ENCODE assay signal across 10 mouse cellular contexts in genomic region chr9:115977598-115978240, GRCm38 (mm10).
DNase-seq lines count a peak whose midpoint lies in the region; ATAC-seq and TF ChIP-seq lines count a peak whose summit lies in the region.
"Had no signal": no experiment of that assay in that cellular context is flagged by ENCODE, and none has a peak within 500 bp of the region (broad histone marks: within the 10 kb centered on the region; RNA-seq: fewer than 3 reads in every experiment).

No protein-coding gene starts in this region.

- no peaks in the 10 kb centered on the region for H3K27me3 ChIP-seq in embryonic facial prominence, embryonic 14.5 days (replicated peaks; ENCODE audit: control insufficient read depth, insufficient read depth, low read length)
- H3K27me3 ChIP-seq in embryonic facial prominence, embryonic 10.5 days (replicated peaks; ENCODE audit: low read depth, poor library complexity, severe bottlenecking), result no peaks in the 10 kb centered on the region
- H3K27me3 ChIP-seq in CH12.LX (replicated peaks), result no peaks in the 10 kb centered on the region
- no peaks in the 10 kb centered on the region for H3K27me3 ChIP-seq in intestine, embryonic 16.5 days (replicated peaks; ENCODE audit: control insufficient read depth, insufficient read depth, low read length)
- H3K27me3 ChIP-seq: limb, embryonic 13.5 days; neural tube, embryonic 12.5 days had no signal

- no peak overlapping the region for H3K4me3 ChIP-seq in embryonic facial prominence, embryonic 14.5 days (ENCODE audit: low read depth, low read length)
- no peak overlapping the region for H3K4me3 ChIP-seq in embryonic facial prominence, embryonic 10.5 days
- H3K4me3 ChIP-seq in CH12.LX (replicated peaks in 1 of 3; ENCODE audit: low read depth in 2 of 3, low read length in 2 of 3, poor library complexity in 1 of 3), result no peak overlapping the region
- no peak overlapping the region for H3K4me3 ChIP-seq in intestine, embryonic 16.5 days (ENCODE audit: low read length)
- H3K4me3 ChIP-seq: limb, embryonic 13.5 days; neural tube, embryonic 12.5 days had no signal

- peak; percentile 64; the same call in 1 of the 2 replicates for TF ChIP-seq EP300 in CH12.LX (IDR thresholded peaks at IDR 0.05; ENCODE audit: low read length)

- WGBS in embryonic facial prominence, embryonic 14.5 days, result 79% methylated on average over 15 of the region's 15 CpGs
- 92% methylated on average over 15 of the region's 15 CpGs for WGBS in embryonic facial prominence, embryonic 10.5 days
- WGBS in intestine, embryonic 16.5 days, result 82% methylated on average over 15 of the region's 15 CpGs

- H3K4me2 ChIP-seq in embryonic facial prominence, embryonic 14.5 days (ENCODE audit: low read depth, low read length), result no peak overlapping the region
- H3K4me2 ChIP-seq in CH12.LX (ENCODE audit: insufficient read depth, low read depth, poor library complexity, severe bottlenecking), result 0 out of 2 replicates have a peak overlapping the region, but pooled peaks have one; percentile 7
- H3K4me2 ChIP-seq in intestine, embryonic 16.5 days (ENCODE audit: low read depth, low read length), result no peak overlapping the region
- H3K4me2 ChIP-seq: limb, embryonic 13.5 days; neural tube, embryonic 12.5 days had no signal

- TF ChIP-seq RAD21 in CH12.LX (IDR thresholded peaks at IDR 0.05; ENCODE audit: low read depth, low read length), result no peak

- H3K36me3 ChIP-seq in embryonic facial prominence, embryonic 14.5 days (ENCODE audit: control insufficient read depth, insufficient read depth, low read length), result no peaks in the 10 kb centered on the region
- H3K36me3 ChIP-seq in embryonic facial prominence, embryonic 10.5 days (replicated peaks), result no peaks in the 10 kb centered on the region
- H3K36me3 ChIP-seq in CH12.LX (replicated peaks in 1 of 2; ENCODE audit: control insufficient read depth in 1 of 2, insufficient read depth in 1 of 2, low read length in 1 of 2), result no peaks in the 10 kb centered on the region
- H3K36me3 ChIP-seq in intestine, embryonic 16.5 days (ENCODE audit: control insufficient read depth, insufficient read depth, low read length), result no peaks in the 10 kb centered on the region
- H3K36me3 ChIP-seq: limb, embryonic 13.5 days; neural tube, embryonic 12.5 days had no signal

- no peak for TF ChIP-seq POLR2A in CH12.LX (IDR thresholded peaks at IDR 0.05; ENCODE audit: low read depth, low read length)

- in situ Hi-C loops in CH12.LX (cut with MboI; ENCODE audit: low pct_ligation_motif_present, low pct_unique_long_range_greater_than_20kb, low sequenced_read_pairs), result no loop called here

- 0 out of 2 replicates have a peak, but pooled peaks cover 3% of the 10 kb centered on the region for H3K9me3 ChIP-seq in embryonic facial prominence, embryonic 14.5 days (ENCODE audit: control insufficient read depth, low read length)
- peaks cover 14% of the 10 kb centered on the region; the same call in 1 of the 2 replicates for H3K9me3 ChIP-seq in embryonic facial prominence, embryonic 10.5 days
- H3K9me3 ChIP-seq in CH12.LX (replicated peaks; ENCODE audit: low read length), result peaks cover 4% of the 10 kb centered on the region
- H3K9me3 ChIP-seq in intestine, embryonic 16.5 days (ENCODE audit: control insufficient read depth, low read length), result no peaks in the 10 kb centered on the region
- H3K9me3 ChIP-seq: neural tube, embryonic 12.5 days had no signal

- DNase-seq in embryonic facial prominence, embryonic 14.5 days (ENCODE audit: low spot score), result peak; percentile 19
- no peak for DNase-seq in embryonic facial prominence, embryonic 10.5 days (ENCODE audit: low spot score)
- peak; percentile 80 for DNase-seq in CH12.LX (ENCODE audit: extremely low read depth)
- DNase-seq in cerebellum, postnatal 36 days, result peak; percentile 84 to 89
- peak; percentile 18 to 72 for DNase-seq in left cerebral cortex, adult 9 months (ENCODE audit: low spot score in 2 of 2)
- no peak for DNase-seq in thymus, adult 18-20 months
- DNase-seq in thymus, postnatal 14 days, result no peak

- no peak for TF ChIP-seq CTCF in CH12.LX (conservative IDR thresholded peaks at IDR 0.05 in 1 of 2, IDR thresholded peaks at IDR 0.05 in 1 of 2; ENCODE audit: low read depth in 2 of 2, low read length in 2 of 2)

- H3K79me2 ChIP-seq in CH12.LX (replicated peaks; ENCODE audit: control insufficient read depth, extremely low read depth, insufficient read depth, poor library complexity, severe bottlenecking), result no peaks in the 10 kb centered on the region

- dilution Hi-C loops in CH12.LX (cut with MboI; ENCODE audit: extremely low pct_ligation_motif_present, extremely low pct_unique_long_range_greater_than_20kb, low sequenced_read_pairs), result no loop called here

- no peaks in the 10 kb centered on the region for H3K4me1 ChIP-seq in embryonic facial prominence, embryonic 14.5 days (ENCODE audit: control insufficient read depth, insufficient read depth, low read length)
- no peaks in the 10 kb centered on the region for H3K4me1 ChIP-seq in embryonic facial prominence, embryonic 10.5 days
- peaks cover 3 to 33% of the 10 kb centered on the region in 2 experiments; a peak in 3 of 4 replicates for H3K4me1 ChIP-seq in CH12.LX (ENCODE audit: control insufficient read depth in 1 of 2, insufficient read depth in 2 of 2)
- no peaks in the 10 kb centered on the region for H3K4me1 ChIP-seq in intestine, embryonic 16.5 days (ENCODE audit: control insufficient read depth, insufficient read depth, low read length)
- H3K4me1 ChIP-seq: limb, embryonic 13.5 days; neural tube, embryonic 12.5 days had no signal

- no peak for ATAC-seq in embryonic facial prominence, embryonic 14.5 days (ENCODE audit: low read depth)
- no peak for ATAC-seq in intestine, embryonic 16.5 days

- no peak overlapping the region for H3K27ac ChIP-seq in embryonic facial prominence, embryonic 14.5 days (replicated peaks; ENCODE audit: low read depth, low read length)
- H3K27ac ChIP-seq in embryonic facial prominence, embryonic 10.5 days (replicated peaks), result no peak overlapping the region
- H3K27ac ChIP-seq in CH12.LX (ENCODE audit: insufficient read depth, low read depth), result no peak overlapping the region
- no peak overlapping the region for H3K27ac ChIP-seq in intestine, embryonic 16.5 days (ENCODE audit: low read length)
- H3K27ac ChIP-seq: limb, embryonic 13.5 days; neural tube, embryonic 12.5 days had no signal

- no peak overlapping the region for H3K9ac ChIP-seq in embryonic facial prominence, embryonic 14.5 days (ENCODE audit: low read depth, low read length)
- no peak overlapping the region for H3K9ac ChIP-seq in CH12.LX (ENCODE audit: insufficient read depth, low read depth)
- H3K9ac ChIP-seq in intestine, embryonic 16.5 days (ENCODE audit: low read depth, low read length), result no peak overlapping the region
- H3K9ac ChIP-seq: limb, embryonic 13.5 days; neural tube, embryonic 12.5 days had no signal

TF ChIP-seq in CH12.LX, 34 proteins besides CTCF, POLR2A, EP300 and RAD21:
- TF ChIP-seq ZC3H11A (IDR thresholded peaks at IDR 0.05; ENCODE audit: low read depth, low read length), result no peak
- TF ChIP-seq CHD1 (IDR thresholded peaks at IDR 0.05; ENCODE audit: low read depth, low read length), result no peak
- peak; percentile 77 for TF ChIP-seq JUND (conservative IDR thresholded peaks at IDR 0.05; ENCODE audit: low read depth, low read length)
- TF ChIP-seq USF2 (conservative IDR thresholded peaks at IDR 0.05; ENCODE audit: low read depth, low read length), result no peak
- peak; percentile 86 for TF ChIP-seq MEF2A (IDR thresholded peaks at IDR 0.05; ENCODE audit: borderline replicate concordance, low read depth, low read length)
- no peak; the same call in 1 of the 2 replicates for TF ChIP-seq CHD2 (IDR thresholded peaks at IDR 0.05; ENCODE audit: low read length)
- peak; percentile 64 for TF ChIP-seq JUN (IDR thresholded peaks at IDR 0.05; ENCODE audit: insufficient read depth, low read depth, low read length)
- TF ChIP-seq ZKSCAN1 (IDR thresholded peaks at IDR 0.05; ENCODE audit: borderline replicate concordance, low read depth, low read length), result no peak
- TF ChIP-seq E2F4 (IDR thresholded peaks at IDR 0.05; ENCODE audit: insufficient replicate concordance, low read depth, low read length), result no peak
- TF ChIP-seq UBTF (IDR thresholded peaks at IDR 0.05; ENCODE audit: low read depth, low read length), result no peak
- TF ChIP-seq PAX5 (IDR thresholded peaks at IDR 0.05; ENCODE audit: low read length), result no peak
- peak; percentile 60; the same call in 1 of the 2 replicates for TF ChIP-seq ETS1 (conservative IDR thresholded peaks at IDR 0.05; ENCODE audit: low read depth, low read length)
- TF ChIP-seq HCFC1 (IDR thresholded peaks at IDR 0.05; ENCODE audit: low read depth, low read length), result no peak

Comparison
In these comparisons a context has a peak if more than half of its experiments do, and no peak if none do; other contexts are left out.
1. DNase-seq: peak in embryonic facial prominence, embryonic 14.5 days (single experiment), CH12.LX (single experiment), cerebellum, postnatal 36 days (2 of 2) and left cerebral cortex, adult 9 months (2 of 2); none in embryonic facial prominence, embryonic 10.5 days (single experiment), thymus, adult 18-20 months (0 of 2) and thymus, postnatal 14 days (single experiment).